Mouse (Mus musculus): Measurements from ENCODE around the gene Cep104.
A peak's percentile ranks its signal among the peaks of the same experiment; 100 is the strongest.

Cep104 gene

GRCm38 (mm10) chr4:154005488-154005887 is 30.5 kb downstream of the Cep104 start:
- DNase-seq: no peak

GRCm38 (mm10) chr4:154006264-154006663 is 31.3 kb downstream of the Cep104 start:
- no peak for DNase-seq

- no peak for DNase-seq
Observed at GRCm38 (mm10) chr4:154007759-154008158, 32.8 kb downstream of the Cep104 start.

- DNase-seq: no peak
Observed at GRCm38 (mm10) chr4:154010907-154011645, 36.1 kb downstream of the Cep104 start.

- peak; percentile 65 to 75 for DNase-seq
Observed at GRCm38 (mm10) chr4:154011646-154012089, 36.7 kb downstream of the Cep104 start, which contains the start of gene Lrrc47. TSS of gene Lrrc47 (plus strand) at chr4:154011731.

- peak in 1 of 2 experiments; percentile 20 for DNase-seq
Observed at GRCm38 (mm10) chr4:154012132-154012882, 37.3 kb downstream of the Cep104 start.

- DNase-seq: no peak
Observed at GRCm38 (mm10) chr4:154015476-154015875, 40.5 kb downstream of the Cep104 start.

GRCm38 (mm10) chr4:154019571-154019970 is 44.6 kb downstream of the Cep104 start:
- DNase-seq: peak in 1 of 2 experiments; percentile 46

- no peak for DNase-seq
Observed at GRCm38 (mm10) chr4:154021432-154021831, 46.4 kb downstream of the Cep104 start.

- DNase-seq: no peak
Observed at GRCm38 (mm10) chr4:154022407-154022806, 47.4 kb downstream of the Cep104 start.

- DNase-seq: no peak
Observed at GRCm38 (mm10) chr4:154022844-154023243, 47.9 kb downstream of the Cep104 start.

- DNase-seq: no peak
Observed at GRCm38 (mm10) chr4:154023754-154024601, 49.0 kb downstream of the Cep104 start.

GRCm38 (mm10) chr4:154024729-154025521 is 49.9 kb downstream of the Cep104 start:
- no peak for DNase-seq

GRCm38 (mm10) chr4:154025641-154026440 is 50.8 kb downstream of the Cep104 start, which contains the start of gene Smim1:
TSS of gene Smim1 (minus strand) at chr4:154026230.
- DNase-seq: peak; percentile 23 to 28

- no peak for DNase-seq
Observed at GRCm38 (mm10) chr4:154026441-154026761, 51.4 kb downstream of the Cep104 start.

GRCm38 (mm10) chr4:154028066-154028465 is 53.1 kb downstream of the Cep104 start:
- no peak for DNase-seq

GRCm38 (mm10) chr4:154028646-154029045 is 53.7 kb downstream of the Cep104 start:
- peak in 1 of 2 experiments; percentile 26 for DNase-seq

- no peak for DNase-seq
Observed at GRCm38 (mm10) chr4:154037123-154037522, 62.1 kb downstream of the Cep104 start.

- no peak for DNase-seq
Observed at GRCm38 (mm10) chr4:154042577-154042976, 67.6 kb downstream of the Cep104 start, which contains the start of gene Ccdc27. TSS of gene Ccdc27 (minus strand) at chr4:154042677.

GRCm38 (mm10) chr4:154045837-154046236 is 70.8 kb downstream of the Cep104 start:
- no peak for DNase-seq

GRCm38 (mm10) chr4:154051401-154051800 is 76.4 kb downstream of the Cep104 start:
- no peak for DNase-seq
